Mouse (Mus musculus): ENCODE data around the gene Ltk. TPM values are rescaled to one million over a fixed set of nuclear protein-coding genes. Genes with fewer than 3 reads are reported as not detected.

Gene Ltk
- polyA plus RNA-seq, 1 experiment from 2014 or later = 0.33 TPM

- Histone ChIP-seq H3K9me3 (no peaks in the 10 kb centered on the region), H3K27me3 (ENCODE audit: poor library complexity, severe bottlenecking) (peaks cover 97% of the 10 kb centered on the region), H3K4me1 (peaks cover 27% of the 10 kb centered on the region), H3K4me3 (no peak overlapping the region), H3K36me3 (replicated peaks) (no peaks in the 10 kb centered on the region), H3K27ac (no peak overlapping the region)
- 79% methylated on average over 7 of the region's 7 CpGs for WGBS
- DNase-seq (ENCODE audit: extremely low spot score, low spot score) = no peak
These were observed 12.7 kb downstream of the Ltk start for GRCm38 (mm10) chr2:119747554-119747953.

GRCm38 (mm10) chr2:119745281-119745680 is 14.9 kb downstream of the Ltk start:
- Histone ChIP-seq H3K4me1 (peaks cover 50% of the 10 kb centered on the region), H3K9me3 (no peaks in the 10 kb centered on the region), H3K27ac (no peak overlapping the region), H3K36me3 (replicated peaks) (no peaks in the 10 kb centered on the region), H3K4me3 (no peak overlapping the region), H3K27me3 (ENCODE audit: poor library complexity, severe bottlenecking) (peaks cover 91% of the 10 kb centered on the region)
- 13% methylated on average over 1 of the region's 1 CpGs for WGBS
- no peak for DNase-seq (ENCODE audit: extremely low spot score, low spot score)

- H3K4me3 ChIP-seq = peak overlapping the region; percentile 68
- no peak overlapping the region for H3K27ac ChIP-seq
- 1% methylated on average over 46 of the region's 46 CpGs for WGBS
- no peaks in the 10 kb centered on the region for H3K9me3 ChIP-seq
- peaks cover 91% of the 10 kb centered on the region for H3K27me3 ChIP-seq (ENCODE audit: poor library complexity, severe bottlenecking)
- no peaks in the 10 kb centered on the region for H3K36me3 ChIP-seq (replicated peaks)
- peak; percentile 44 for DNase-seq (ENCODE audit: extremely low spot score, low spot score)
- peaks cover 50% of the 10 kb centered on the region for H3K4me1 ChIP-seq
These were observed 15.8 kb downstream of the Ltk start for GRCm38 (mm10) chr2:119744163-119745111.

- H3K4me1 ChIP-seq = peaks cover 50% of the 10 kb centered on the region
- no peaks in the 10 kb centered on the region for H3K36me3 ChIP-seq (replicated peaks)
- no peak for DNase-seq (ENCODE audit: extremely low spot score, low spot score)
- 5% methylated on average over 22 of the region's 22 CpGs for WGBS
- H3K9me3 ChIP-seq = no peaks in the 10 kb centered on the region
- H3K27me3 ChIP-seq (ENCODE audit: poor library complexity, severe bottlenecking) = peaks cover 91% of the 10 kb centered on the region
- H3K27ac ChIP-seq = no peak overlapping the region
- peak overlapping the region; percentile 68 for H3K4me3 ChIP-seq
These were observed 16.4 kb downstream of the Ltk start for GRCm38 (mm10) chr2:119743808-119744162.

- peak overlapping the region; percentile 68 for H3K4me3 ChIP-seq
- no peak for DNase-seq (ENCODE audit: extremely low spot score, low spot score)
- WGBS = 9% methylated on average over 23 of the region's 31 CpGs
- peaks cover 93% of the 10 kb centered on the region for H3K27me3 ChIP-seq (ENCODE audit: poor library complexity, severe bottlenecking)
- peak overlapping the region; percentile 90; the same call in 1 of the 2 replicates for H3K27ac ChIP-seq
- peaks cover 50% of the 10 kb centered on the region for H3K4me1 ChIP-seq
- H3K9me3 ChIP-seq = no peaks in the 10 kb centered on the region
- H3K36me3 ChIP-seq (replicated peaks) = no peaks in the 10 kb centered on the region
These were observed 16.9 kb downstream of the Ltk start for GRCm38 (mm10) chr2:119743176-119743807.

- DNase-seq (ENCODE audit: extremely low spot score, low spot score) = peak; percentile 58
- Histone ChIP-seq H3K4me3 (peak overlapping the region; percentile 68), H3K27me3 (ENCODE audit: poor library complexity, severe bottlenecking) (peaks cover 92% of the 10 kb centered on the region), H3K4me1 (peaks cover 50% of the 10 kb centered on the region), H3K36me3 (replicated peaks) (no peaks in the 10 kb centered on the region), H3K9me3 (no peaks in the 10 kb centered on the region), H3K27ac (peak overlapping the region; percentile 90)
- WGBS = under 1% methylated on average over 70 of the region's 70 CpGs
These were observed 17.6 kb downstream of the Ltk start for GRCm38 (mm10) chr2:119742461-119743175.

- WGBS = under 1% methylated on average over 49 of the region's 53 CpGs
- H3K27ac ChIP-seq = peak within 1 kb of the TSS; percentile 90
- H3K9me3 ChIP-seq = no peaks in the 10 kb centered on the region
- no peaks in the 10 kb centered on the region for H3K36me3 ChIP-seq (replicated peaks)
- peak; percentile 80 for DNase-seq (ENCODE audit: extremely low spot score, low spot score)
- peak within 1 kb of the TSS; percentile 68 for H3K4me3 ChIP-seq
- peaks cover 56% of the 10 kb centered on the region for H3K4me1 ChIP-seq
- H3K27me3 ChIP-seq (ENCODE audit: poor library complexity, severe bottlenecking) = peaks cover 92% of the 10 kb centered on the region
These were observed 18.4 kb downstream of the Ltk start, which contains the start of gene Itpka for GRCm38 (mm10) chr2:119741581-119742411. Gene Itpka (plus strand): TSS chr2:119742337.

- no peak for DNase-seq (ENCODE audit: extremely low spot score, low spot score)
- Histone ChIP-seq H3K4me3 (peak overlapping the region; percentile 68; the same call in 1 of the 2 replicates), H3K36me3 (replicated peaks) (peaks cover 6% of the 10 kb centered on the region), H3K4me1 (peaks cover 56% of the 10 kb centered on the region), H3K9me3 (no peaks in the 10 kb centered on the region), H3K27me3 (ENCODE audit: poor library complexity, severe bottlenecking) (peaks cover 87% of the 10 kb centered on the region), H3K27ac (peak overlapping the region; percentile 90; the same call in 1 of the 2 replicates)
- WGBS = 15% methylated on average over 2 of the region's 2 CpGs
These were observed 19.7 kb downstream of the Ltk start for GRCm38 (mm10) chr2:119740567-119740966.

GRCm38 (mm10) chr2:119737124-119737523 is 23.1 kb downstream of the Ltk start:
- H3K4me3 ChIP-seq = no peak overlapping the region
- H3K9me3 ChIP-seq = no peaks in the 10 kb centered on the region
- DNase-seq (ENCODE audit: extremely low spot score, low spot score) = no peak
- peaks cover 25% of the 10 kb centered on the region for H3K4me1 ChIP-seq
- H3K36me3 ChIP-seq (replicated peaks) = peaks cover 40% of the 10 kb centered on the region
- 24% methylated on average over 12 of the region's 12 CpGs for WGBS
- peaks cover 54% of the 10 kb centered on the region for H3K27me3 ChIP-seq (ENCODE audit: poor library complexity, severe bottlenecking)
- H3K27ac ChIP-seq = no peak overlapping the region

GRCm38 (mm10) chr2:119730735-119731134 is 29.5 kb downstream of the Ltk start:
- H3K27ac ChIP-seq = no peak overlapping the region
- H3K36me3 ChIP-seq (replicated peaks) = peaks cover 99% of the 10 kb centered on the region
- no peaks in the 10 kb centered on the region for H3K9me3 ChIP-seq
- H3K27me3 ChIP-seq (ENCODE audit: poor library complexity, severe bottlenecking) = peaks cover 3% of the 10 kb centered on the region; the same call in 1 of the 2 replicates
- H3K4me1 ChIP-seq = no peaks in the 10 kb centered on the region
- H3K4me3 ChIP-seq = no peak overlapping the region
- 94% methylated on average over 4 of the region's 4 CpGs for WGBS
- no peak for DNase-seq (ENCODE audit: extremely low spot score, low spot score)

- Histone ChIP-seq H3K36me3 (replicated peaks) (peaks cover 96% of the 10 kb centered on the region), H3K4me1 (no peaks in the 10 kb centered on the region), H3K27me3 (ENCODE audit: poor library complexity, severe bottlenecking) (no peaks in the 10 kb centered on the region), H3K27ac (no peak overlapping the region), H3K4me3 (no peak overlapping the region), H3K9me3 (no peaks in the 10 kb centered on the region)
- 90% methylated on average over 3 of the region's 3 CpGs for WGBS
- DNase-seq (ENCODE audit: extremely low spot score, low spot score) = no peak
These were observed 32.3 kb downstream of the Ltk start for GRCm38 (mm10) chr2:119727762-119728416.
